Mouse (Mus musculus): ENCODE data around the gene Gpr25.

The Gpr25 gene

DNA sequence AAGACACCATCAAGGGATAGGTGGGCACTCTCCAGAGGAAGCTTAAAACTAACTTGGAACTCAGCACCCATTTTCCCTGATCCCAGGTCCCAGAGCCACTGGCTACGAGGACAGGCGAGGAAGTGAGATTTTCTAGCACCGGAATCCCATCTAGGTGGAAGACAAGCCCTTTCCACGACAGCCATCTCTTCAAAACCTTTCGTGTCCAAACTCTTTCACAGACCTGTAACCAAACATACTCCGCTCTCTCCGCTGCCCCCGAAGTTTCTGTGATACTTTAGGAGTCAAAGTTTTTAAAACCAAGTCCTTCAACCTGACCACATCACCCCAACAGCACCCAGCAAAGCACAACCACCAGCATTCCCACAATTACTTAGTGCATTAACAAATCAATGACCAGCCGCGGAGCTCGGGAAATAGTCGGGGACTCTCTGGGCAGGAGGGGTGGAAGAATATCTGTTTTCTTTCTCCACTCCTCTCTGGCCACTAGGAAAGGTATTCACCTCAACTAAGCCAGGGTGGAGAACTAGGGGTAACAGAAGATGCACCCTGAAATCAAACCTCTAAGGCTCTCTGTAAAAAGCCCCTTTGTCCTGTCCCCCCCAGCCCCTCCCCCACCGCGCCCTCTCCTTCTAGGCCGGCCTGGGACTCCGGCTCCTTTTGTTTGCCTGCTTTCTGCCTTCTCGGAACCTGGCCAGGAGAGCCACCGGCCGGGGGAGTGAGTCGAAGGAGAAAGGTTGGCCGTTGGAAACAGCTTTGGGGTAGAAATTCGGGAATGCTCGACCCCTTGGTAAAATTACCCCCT, 27.5 kb downstream of the Gpr25 start:
- DNase-seq (ENCODE audit: low spot score): no peak

DNA sequence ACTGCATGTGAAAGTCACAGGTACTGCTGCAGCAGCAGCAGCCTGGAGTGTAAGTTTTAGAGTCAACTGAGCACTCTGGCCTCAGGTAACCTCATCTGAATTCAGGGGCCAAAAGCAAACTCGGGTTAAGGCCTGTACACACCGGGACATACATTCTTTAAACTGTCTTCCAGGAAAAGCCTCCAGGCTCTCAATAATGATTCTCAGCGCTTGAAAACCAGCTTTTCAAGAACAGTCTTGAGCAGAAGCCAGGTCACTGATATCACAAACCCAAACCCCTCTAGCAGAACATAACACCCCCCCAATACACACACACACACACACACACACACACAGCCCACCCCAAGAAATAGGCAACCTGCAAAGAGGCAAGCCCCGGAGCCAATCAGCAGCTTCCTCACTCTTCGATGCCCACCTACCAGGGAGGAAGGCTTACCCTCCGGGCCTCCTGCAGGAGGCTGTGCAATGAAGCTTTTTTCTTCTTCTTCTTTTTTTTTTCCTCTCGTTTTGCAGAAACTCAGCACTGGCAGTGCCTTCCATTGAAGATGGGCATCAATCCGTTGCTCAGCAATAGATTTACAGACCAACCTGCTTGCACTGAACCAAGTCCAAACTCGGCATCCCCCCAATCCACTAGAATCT, 28.3 kb downstream of the Gpr25 start:
- no peak for DNase-seq (ENCODE audit: low spot score)

DNA sequence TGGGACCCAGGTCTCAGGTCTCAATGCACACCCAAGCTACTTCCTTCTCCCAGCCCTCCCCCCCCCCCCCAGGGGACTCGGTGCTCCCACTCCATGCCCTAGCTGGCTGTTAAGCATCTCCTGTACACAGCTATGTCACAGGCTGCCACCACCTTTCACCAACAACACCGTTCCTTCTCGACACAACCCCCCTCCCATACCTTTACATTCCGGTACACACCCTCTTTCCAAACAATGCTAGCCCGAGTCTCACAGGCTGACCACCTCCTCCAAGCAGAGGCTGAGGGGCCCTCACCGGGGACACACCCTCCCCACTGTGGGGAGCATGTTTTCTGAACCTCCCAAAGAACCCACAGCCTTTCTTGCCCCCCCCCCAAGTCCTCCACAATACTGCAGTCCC, 29.1 kb downstream of the Gpr25 start:
- DNase-seq (ENCODE audit: low spot score): no peak

DNA sequence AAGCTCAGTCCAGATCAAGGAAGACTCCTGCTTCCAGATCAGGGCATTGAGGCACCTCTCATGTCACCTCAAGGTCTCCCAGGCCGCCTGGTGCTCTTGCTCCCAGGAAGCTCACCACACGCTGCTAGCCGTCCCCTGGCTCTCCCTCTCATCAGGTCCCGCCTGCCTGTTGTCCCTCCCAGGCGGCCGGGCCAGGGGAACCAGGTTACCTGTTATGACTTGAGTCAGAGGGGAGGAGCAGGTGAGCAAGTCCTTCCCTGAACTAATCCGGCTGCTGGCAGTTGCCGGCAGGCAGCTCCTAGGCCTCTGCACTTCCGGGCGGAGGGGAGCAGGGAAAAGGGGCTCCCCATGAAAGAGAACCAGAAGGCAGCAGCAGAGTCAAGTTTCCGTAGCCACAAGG, 30.5 kb downstream of the Gpr25 start:
- DNase-seq (ENCODE audit: low spot score): no peak

DNA sequence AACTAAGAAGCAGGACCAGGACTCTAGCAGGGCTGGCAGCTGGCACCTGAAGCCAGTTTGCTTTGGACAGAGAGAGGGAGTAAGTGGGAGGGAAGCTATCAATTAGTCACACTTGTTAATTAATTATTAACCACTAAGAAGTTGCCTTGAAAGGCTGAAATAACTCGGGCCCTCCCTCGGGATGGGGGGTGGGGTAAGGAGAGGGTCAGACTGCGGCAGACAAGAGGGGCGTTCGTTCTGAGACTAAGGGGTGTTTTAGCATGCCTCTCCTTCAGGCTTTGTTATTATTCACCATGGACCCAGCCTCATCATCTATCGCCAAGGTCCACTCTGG, 31.7 kb downstream of the Gpr25 start:
- no peak for DNase-seq (ENCODE audit: low spot score)

DNA sequence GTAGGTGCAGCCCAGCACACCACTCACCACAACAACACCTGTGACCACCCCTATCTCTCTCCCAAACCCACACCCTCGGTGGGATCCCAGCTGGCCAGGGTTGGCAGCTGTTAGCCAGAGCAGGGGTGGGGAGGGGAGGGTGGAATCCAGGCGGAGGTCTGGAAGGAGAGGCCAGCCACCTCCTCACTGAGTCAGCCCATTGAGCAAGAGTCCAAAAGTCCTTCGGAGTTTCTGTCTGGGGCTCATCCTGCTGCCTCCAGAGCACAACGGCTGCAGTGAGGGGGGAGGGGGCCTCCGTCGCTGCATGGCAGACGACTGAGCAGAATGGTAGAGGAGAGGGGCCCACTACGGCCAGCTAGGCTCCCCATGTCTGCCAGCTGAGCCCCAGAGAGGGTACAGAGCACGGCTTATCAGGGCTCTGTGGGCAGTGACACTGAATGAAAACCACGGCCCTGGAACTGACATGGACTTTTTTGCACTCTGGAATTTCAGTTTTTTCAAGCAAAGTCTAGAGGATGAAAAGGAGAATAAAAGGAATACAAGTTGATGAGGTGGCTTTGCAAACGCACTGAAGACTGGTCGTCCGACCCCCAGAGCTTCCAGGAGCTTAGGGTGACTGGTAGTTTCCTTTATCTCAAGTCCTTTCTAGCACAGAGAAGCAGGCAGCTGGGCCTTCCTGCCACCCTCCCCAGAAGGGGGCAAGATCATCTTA, 32.2 kb downstream of the Gpr25 start:
- DNase-seq (ENCODE audit: low spot score): no peak

DNA sequence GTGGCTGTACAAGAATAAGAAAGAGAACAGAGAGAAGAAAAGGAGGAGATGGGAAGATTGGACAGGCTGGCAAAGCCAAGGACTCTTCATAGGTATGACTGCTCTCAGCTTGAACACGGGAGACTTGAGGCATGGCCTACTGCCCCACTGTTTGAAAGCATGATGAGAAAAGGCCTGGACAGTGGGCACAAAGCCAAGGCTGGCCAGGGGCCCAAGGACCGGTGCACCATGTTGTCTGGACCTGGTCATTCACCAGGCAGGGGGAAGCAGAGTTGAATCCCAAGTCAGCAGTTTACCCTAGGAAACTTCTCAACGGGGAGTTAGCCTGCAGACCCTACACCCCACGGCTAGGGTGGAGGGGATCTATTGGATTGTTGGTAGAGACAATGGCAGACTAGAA, 32.8 kb downstream of the Gpr25 start:
- peak; percentile 67 for DNase-seq (ENCODE audit: low spot score)

DNA sequence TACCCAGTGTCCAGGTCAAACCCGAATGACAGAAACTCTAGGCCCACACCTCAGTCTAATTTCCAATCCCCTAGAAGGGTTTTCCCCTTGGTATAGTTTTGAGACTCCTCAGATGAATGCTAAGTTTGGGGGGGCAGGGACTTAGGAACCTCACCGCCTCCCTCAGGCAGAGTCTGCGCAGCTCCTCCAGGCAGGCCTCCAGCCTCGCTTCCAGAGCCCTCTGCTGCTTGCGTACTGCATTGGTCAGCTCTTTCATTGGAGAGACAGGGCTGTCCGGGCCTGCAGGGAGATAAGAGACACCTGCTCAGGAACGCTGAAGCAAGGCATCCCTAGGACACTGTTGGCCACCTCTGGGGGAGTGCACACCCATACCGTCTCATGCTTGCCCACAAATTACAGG, 34.0 kb downstream of the Gpr25 start:
- no peak for DNase-seq (ENCODE audit: low spot score)

DNA sequence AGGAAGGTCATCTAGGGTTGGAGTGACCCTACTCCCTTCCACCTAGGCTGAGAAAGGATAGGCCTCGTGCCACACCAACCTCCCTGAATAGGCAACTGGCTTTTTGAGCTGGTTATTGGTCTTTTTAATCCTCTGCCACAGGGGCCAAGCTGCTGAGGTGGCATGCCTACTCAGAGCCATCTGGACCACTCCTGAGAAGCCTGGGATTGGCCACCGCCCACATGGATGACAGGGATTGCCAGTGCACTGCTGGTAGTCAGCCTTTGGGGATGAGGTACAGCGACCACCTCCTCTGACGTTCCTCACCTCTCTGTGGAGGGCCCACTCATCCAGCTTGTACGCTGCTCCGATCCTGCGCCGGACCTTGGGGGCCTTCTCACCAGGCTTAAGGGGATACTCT, 34.8 kb downstream of the Gpr25 start:
- DNase-seq (ENCODE audit: low spot score): no peak

DNA sequence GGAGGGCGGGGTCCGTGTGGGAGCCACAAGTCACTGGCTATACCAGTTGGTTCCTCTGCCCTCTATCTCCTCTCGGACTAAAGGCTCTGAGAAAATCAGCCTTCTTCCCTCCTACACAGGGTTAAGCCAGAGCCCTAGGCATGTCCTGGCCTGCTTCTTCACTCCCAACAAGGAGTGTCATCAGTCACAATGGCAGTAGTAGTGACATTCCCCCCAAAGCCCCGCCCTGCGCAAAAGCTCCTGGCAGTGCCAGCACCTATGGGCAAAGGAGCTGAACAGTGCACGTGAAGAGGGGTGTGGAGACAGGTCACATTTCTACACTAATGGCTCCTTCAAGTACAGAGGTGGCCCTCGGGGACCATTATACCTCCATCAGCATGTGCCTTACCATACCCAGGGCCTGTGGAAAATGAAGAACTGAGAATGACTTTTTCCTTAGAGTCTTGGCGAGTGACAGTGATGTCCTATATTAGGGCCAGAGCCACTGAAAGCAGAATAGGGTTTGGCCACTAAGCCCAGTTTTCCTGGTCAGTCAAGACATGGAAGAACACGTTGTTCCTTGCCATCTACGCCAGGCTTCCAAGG, 36.8 kb downstream of the Gpr25 start:
- no peak for DNase-seq (ENCODE audit: low spot score)

DNA sequence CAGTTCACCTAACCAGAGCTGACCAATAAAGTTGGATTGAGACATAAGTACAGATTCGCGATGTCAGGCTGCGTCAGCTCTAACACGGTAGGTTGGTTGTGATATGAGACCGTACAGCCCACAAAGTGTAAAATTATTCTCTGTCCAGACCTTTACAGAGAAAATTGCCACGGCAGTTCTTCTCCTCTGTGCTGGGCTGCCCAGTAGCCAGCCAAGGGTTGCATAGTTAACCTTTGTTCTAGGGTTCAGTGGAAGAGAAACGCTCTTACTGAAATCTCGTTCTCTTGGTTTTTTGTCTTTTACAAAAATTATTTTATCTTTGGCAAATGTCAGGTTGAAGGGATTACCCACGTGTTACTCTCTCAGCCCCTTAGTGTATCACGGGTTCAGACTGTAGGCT, 38.3 kb downstream of the Gpr25 start:
- DNase-seq (ENCODE audit: low spot score): no peak

DNA sequence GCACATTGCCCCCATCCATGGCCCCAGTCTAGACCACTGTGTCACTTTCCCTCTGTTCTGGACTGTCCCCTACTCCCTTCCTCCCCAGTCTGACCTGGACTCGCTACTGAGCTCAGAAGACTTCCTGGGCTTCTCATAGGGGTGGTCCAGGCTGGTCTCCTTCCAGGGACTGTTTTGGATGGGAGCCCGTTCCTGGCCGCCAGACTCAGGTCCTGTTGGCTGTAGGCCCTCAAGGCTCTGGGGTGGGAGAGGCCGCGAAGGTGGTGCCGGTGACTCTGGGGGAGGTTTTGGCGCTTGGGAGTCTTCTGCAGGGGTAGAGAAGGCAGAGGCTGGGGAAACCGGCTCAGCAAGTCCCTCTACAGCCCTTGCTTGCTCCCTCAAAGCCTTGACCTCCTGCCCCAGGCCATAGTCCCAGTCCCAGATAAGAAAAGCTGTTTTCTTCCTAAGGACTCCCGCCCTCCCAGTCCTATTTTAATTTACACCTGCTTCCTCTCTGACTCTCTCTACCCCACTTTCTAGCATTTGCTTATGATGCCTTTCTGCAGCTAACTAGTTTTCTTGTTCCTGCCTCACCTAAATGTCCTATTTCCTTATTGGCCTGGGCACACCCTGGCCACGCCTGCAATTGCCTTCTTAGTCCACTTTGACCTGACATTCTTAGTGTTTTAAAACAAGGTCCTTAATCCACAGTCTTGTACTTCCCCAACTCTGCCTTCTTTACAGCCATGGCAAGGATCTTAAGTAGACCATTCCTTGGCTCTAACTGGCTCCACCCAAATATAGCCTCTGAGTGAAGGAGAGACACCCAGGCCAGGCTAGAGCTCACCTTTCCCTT, 40.4 kb downstream of the Gpr25 start:
- no peak for DNase-seq (ENCODE audit: low spot score)

DNA sequence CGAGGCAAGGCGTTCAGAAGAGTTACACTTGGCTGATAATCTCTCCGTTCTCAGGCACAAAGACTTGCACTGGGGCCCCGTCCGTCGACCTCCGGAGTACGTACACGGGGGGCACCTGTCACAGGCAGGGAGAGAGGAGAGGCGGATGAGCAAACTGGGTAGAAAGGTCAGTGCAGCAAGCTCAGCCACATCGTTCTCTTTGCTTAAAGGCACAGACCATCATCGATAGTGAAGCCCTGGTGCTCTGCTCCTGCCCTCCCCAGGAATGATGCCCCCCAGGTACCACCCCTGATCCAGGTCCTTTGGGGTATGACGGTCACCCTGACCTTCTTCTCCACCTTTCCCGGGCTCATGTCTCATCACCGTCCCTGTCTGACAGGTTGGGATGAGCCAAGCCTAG, 46.4 kb downstream of the Gpr25 start:
- no peak for DNase-seq (ENCODE audit: low spot score)

DNA sequence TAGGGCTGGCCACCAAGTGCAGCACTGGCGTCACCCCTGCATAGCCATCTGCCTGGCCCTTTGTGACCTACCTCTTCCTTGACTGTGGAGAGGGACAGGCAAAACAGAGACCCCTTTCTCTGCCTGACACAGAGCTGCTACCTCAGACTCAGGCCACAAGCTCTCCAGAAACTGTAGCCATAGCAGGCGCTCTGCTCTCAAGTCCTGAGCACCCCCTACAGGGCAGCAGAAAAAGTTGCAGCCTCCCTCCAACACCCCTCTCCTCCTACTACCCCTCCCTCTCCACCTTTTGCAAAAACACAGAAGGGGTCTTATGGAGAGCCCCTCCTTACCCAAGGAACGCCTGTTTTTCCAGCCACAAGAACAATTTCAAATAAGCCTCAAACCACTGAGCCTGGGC, 47.9 kb downstream of the Gpr25 start, which contains the start of gene Mroh3:
Gene Mroh3 (minus strand): TSS at position 26 of the 400 bp plus-strand sequence.
- DNase-seq (ENCODE audit: low spot score): no peak

Data from testis, postnatal 10 days (tissue).